ENCODE assay signal across 31 mouse cellular contexts in the genomic region with DNA sequence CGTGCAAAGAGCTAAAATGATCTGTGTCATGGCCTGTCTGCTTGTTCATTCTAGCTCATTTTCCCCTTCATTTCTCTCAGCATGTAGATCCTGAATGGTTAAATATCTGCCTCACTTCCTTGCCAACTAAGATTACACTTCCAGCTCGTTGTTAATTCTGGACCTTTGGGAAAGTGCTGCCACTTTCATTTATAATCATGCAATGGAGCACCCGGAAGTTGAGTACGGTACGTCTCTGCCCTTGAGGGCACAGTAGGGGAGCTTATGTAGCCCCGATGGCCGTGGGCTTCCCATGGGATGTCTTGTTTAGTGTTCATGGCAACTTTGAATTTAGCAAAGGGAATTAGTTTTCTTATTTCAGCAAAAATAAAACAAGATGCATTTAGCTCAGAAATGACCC.
"Had no signal": no experiment of that assay in that cellular context is flagged by ENCODE, and none has a peak within 500 bp of the region (broad histone marks: within the 10 kb centered on the region; RNA-seq: fewer than 3 reads in every experiment).

No protein-coding gene starts in this region.

- H3K9me3 ChIP-seq: limb, embryonic 10.5 days; limb, embryonic 12.5 days; limb, embryonic 13.5 days; limb, embryonic 15.5 days; liver, embryonic 12.5 days; liver, embryonic 13.5 days; liver, embryonic 15.5 days; lung, embryonic 15.5 days; megakaryocyte, embryonic 14.5 days; midbrain, embryonic 10.5 days; midbrain, embryonic 13.5 days; midbrain, embryonic 15.5 days had no signal

- H3K27me3 ChIP-seq: limb, embryonic 12.5 days; limb, embryonic 13.5 days; limb, embryonic 15.5 days; liver, embryonic 12.5 days; liver, embryonic 13.5 days; liver, embryonic 15.5 days; lung, embryonic 15.5 days; megakaryocyte, embryonic 14.5 days; midbrain, embryonic 12.5 days; midbrain, embryonic 13.5 days; midbrain, embryonic 15.5 days had no signal

- H3K27ac ChIP-seq: left cerebral cortex, adult 2 months; limb, embryonic 10.5 days; limb, embryonic 12.5 days; limb, embryonic 13.5 days; limb, embryonic 15.5 days; liver, embryonic 12.5 days; liver, embryonic 13.5 days; liver, embryonic 14.5 days; liver, embryonic 15.5 days; lung, embryonic 15.5 days; macrophage; midbrain, embryonic 10.5 days; midbrain, embryonic 12.5 days; midbrain, embryonic 13.5 days; midbrain, embryonic 15.5 days had no signal

- H3K36me3 ChIP-seq: limb, embryonic 10.5 days; limb, embryonic 12.5 days; limb, embryonic 13.5 days; limb, embryonic 15.5 days; liver, embryonic 12.5 days; liver, embryonic 13.5 days; liver, embryonic 15.5 days; lung, embryonic 15.5 days; midbrain, embryonic 10.5 days; midbrain, embryonic 12.5 days; midbrain, embryonic 13.5 days; midbrain, embryonic 15.5 days had no signal

- H3K9ac ChIP-seq: limb, embryonic 12.5 days; limb, embryonic 13.5 days; limb, embryonic 15.5 days; liver, embryonic 12.5 days; liver, embryonic 13.5 days; liver, embryonic 14.5 days; liver, embryonic 15.5 days; liver, postnatal 0 days; lung, embryonic 14.5 days; lung, embryonic 15.5 days; midbrain, embryonic 12.5 days; midbrain, embryonic 13.5 days; midbrain, embryonic 15.5 days had no signal

- DNase-seq: left cerebral cortex, postnatal 4 days; liver; liver, embryonic 13.5 days; liver, postnatal 0 days; lung, adult 18-20 months; lung, adult 2 months; lung, embryonic 14.5 days; lung, postnatal 10 days; lung, postnatal 14 days; lung, postnatal 36 days; lung, postnatal 4 days; midbrain, embryonic 14.5 days had no signal

- ATAC-seq: liver, embryonic 12.5 days; liver, postnatal 0 days; midbrain, embryonic 13.5 days; midbrain, embryonic 15.5 days; midbrain, embryonic 16.5 days had no signal

- H3K4me3 ChIP-seq: left cerebral cortex, adult 2 months; limb, embryonic 10.5 days; limb, embryonic 12.5 days; limb, embryonic 13.5 days; limb, embryonic 15.5 days; liver, embryonic 12.5 days; liver, embryonic 13.5 days; liver, embryonic 15.5 days; lung, embryonic 15.5 days; megakaryocyte, embryonic 14.5 days; midbrain, embryonic 10.5 days; midbrain, embryonic 12.5 days; midbrain, embryonic 13.5 days; midbrain, embryonic 15.5 days; myocyte had no signal

- H3K4me1 ChIP-seq: limb, embryonic 10.5 days; limb, embryonic 12.5 days; limb, embryonic 15.5 days; liver, embryonic 12.5 days; liver, embryonic 13.5 days; liver, embryonic 15.5 days; lung, embryonic 15.5 days; megakaryocyte, embryonic 14.5 days; midbrain, embryonic 13.5 days; midbrain, embryonic 15.5 days had no signal

- H3K4me2 ChIP-seq: limb, embryonic 12.5 days; limb, embryonic 13.5 days; limb, embryonic 15.5 days; liver, embryonic 11.5 days; liver, embryonic 12.5 days; liver, embryonic 13.5 days; liver, embryonic 15.5 days; lung, embryonic 14.5 days; lung, embryonic 15.5 days; midbrain, embryonic 11.5 days; midbrain, embryonic 12.5 days; midbrain, embryonic 13.5 days; midbrain, embryonic 15.5 days had no signal
